Mouse (Mus musculus) heart, postnatal 0 days (tissue): ENCODE data around the gene Cyp2d11. TPM values are rescaled to one million over a fixed set of nuclear protein-coding genes. Genes with fewer than 3 reads are reported as not detected.

ENCODE experiments used
- ATAC-seq: fragments of 200-750 bp; cut with Nextera tagmentation; 2 replicates; pipeline ENCODE4 v1.8.0; 2017; ENCODE audit warnings: low read depth, moderate number of reproducible peaks, moderate library complexity; ENCODE audit not compliant: insufficient read depth
- DNase-seq: peaks from one replicate; pipeline ENCODE4 v3.0.0-alpha.2; 2016; ENCODE audit warnings: low spot score
- H3K27ac ChIP-seq: fragments of 300-500 bp; sonication (generic); 2 replicates; pipeline ENCODE4 v1.5.1; 2014; ENCODE audit warnings: low read depth, mild to moderate bottlenecking
- H3K27me3 ChIP-seq: fragments of 300-500 bp; sonication (generic); 2 replicates; pipeline ENCODE4 v1.6.1; 2014; ENCODE audit warnings: low read length, mixed read lengths; ENCODE audit not compliant: control insufficient read depth, insufficient read depth
- H3K36me3 ChIP-seq: fragments of 300-500 bp; sonication (generic); replicated peaks from 2 replicates; pipeline ENCODE4 v1.6.1; 2014; ENCODE audit warnings: low read length, mixed read lengths; ENCODE audit not compliant: control insufficient read depth, insufficient read depth
- H3K4me1 ChIP-seq: fragments of 300-500 bp; sonication (generic); 2 replicates; pipeline ENCODE4 v1.6.1; 2014; ENCODE audit warnings: antibody characterized with exemption; ENCODE audit not compliant: control insufficient read depth, insufficient read depth
- H3K4me2 ChIP-seq: fragments of 300-500 bp; sonication (generic); 2 replicates; pipeline ENCODE4 v1.6.1; 2014; ENCODE audit warnings: low read depth, mild to moderate bottlenecking, low read length, moderate library complexity
- H3K4me3 ChIP-seq: fragments of 300-500 bp; sonication (generic); 2 replicates; pipeline ENCODE4 v1.5.1; 2014; ENCODE audit warnings: low read depth, low read length
- H3K9ac ChIP-seq: fragments of 300-500 bp; sonication (generic); replicated peaks from 2 replicates; pipeline ENCODE4 v1.6.1; 2014; ENCODE audit warnings: low read depth, low read length, mixed read lengths
- H3K9me3 ChIP-seq: fragments of 300-500 bp; sonication (generic); replicated peaks from 2 replicates; pipeline ENCODE4 v1.6.1; 2016; ENCODE audit warnings: low read length; ENCODE audit not compliant: control insufficient read depth
- CTCF ChIP-seq: IDR thresholded peaks from 2 replicates; pipeline ENCODE4 v1.5.1; 2016; ENCODE audit warnings: antibody characterized with exemption, control low read depth, low read depth
- EP300 ChIP-seq: IDR thresholded peaks from 2 replicates; pipeline ENCODE4 v1.6.1; 2016; ENCODE audit warnings: antibody characterized with exemption, low read depth
- WGBS: fragments of 180-500 bp; shearing (Covaris S2); extraction: QIAGEN DNeasy Blood & Tissue Kit; methylation state at CpG from one replicate; pipeline ENCODE4 v1.1.7; 2014; 5-methylcytosine and 5-hydroxymethylcytosine counted together
- polyA plus RNA-seq: library from polyadenylated mRNA; unstranded; fragments of >200 nt; fragmentation: Nextera tagmentation; extraction: Ambion mirVana; gene quantifications from 2 replicates; pipeline ENCODE4 v1.2.1, GENCODE M21; 2015
- total RNA-seq: library from RNA; depleted of rRNA; stranded (reverse); fragments of >200 nt; gene quantifications from 2 replicates; pipeline ENCODE4 v1.2.3, GENCODE M21; 2014; ENCODE audit warnings: low replicate concordance

The Cyp2d11 gene
- total and polyA plus RNA-seq, 2 experiments from 2014 or later, result not detected

DNA sequence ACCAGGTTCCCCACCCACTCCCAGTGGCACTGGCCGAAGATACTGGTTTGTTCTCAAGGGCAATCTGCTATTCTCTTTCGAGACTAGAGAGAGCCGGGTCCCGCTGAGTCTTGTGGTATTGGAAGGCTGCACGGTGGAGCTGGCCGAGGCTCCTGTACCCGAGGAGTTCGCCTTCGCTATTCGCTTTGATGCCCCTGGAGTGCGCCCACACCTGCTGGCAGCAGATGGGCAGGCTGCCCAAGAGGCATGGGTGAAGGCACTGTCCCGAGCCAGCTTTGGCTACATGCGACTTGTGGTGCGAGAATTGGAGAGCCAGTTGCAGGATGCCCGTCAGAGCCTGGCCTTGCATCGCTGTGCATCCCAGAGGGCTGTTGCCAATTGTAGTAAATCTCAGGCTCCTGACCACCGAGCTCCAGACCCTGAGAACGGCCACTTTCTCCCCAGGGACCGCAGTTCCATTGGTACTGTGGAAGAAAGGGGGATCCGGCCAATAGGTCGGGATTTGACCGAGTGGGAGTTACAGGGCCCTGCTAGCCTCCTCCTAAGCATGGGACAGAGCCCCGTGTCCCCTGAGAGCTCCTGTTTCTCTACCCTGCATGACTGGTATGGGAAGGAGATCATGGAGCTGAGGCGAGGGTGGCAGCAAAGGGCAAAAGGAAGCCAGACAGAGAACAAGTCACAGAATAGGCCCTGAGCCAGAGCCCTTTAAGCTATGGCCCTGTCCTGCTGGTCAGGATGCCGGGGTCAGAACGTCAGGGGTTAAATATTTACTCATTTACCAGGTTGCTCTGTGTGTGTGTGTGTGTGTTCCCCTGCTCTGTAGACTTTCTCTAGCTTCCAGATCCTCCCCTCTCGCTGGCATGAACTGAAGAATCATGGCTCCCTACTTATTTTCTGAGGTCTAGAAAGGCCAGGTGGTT is 50.2 kb downstream of the Cyp2d11 start:
- DNase-seq (no peak), ATAC-seq (no peak)
- Histone ChIP-seq H3K9me3 (no peaks in the 10 kb centered on the region), H3K9ac (no peak overlapping the region), H3K27me3 (no peaks in the 10 kb centered on the region), H3K4me3 (no peak overlapping the region), H3K4me2 (no peak overlapping the region), H3K36me3 (peaks cover 10% of the 10 kb centered on the region), H3K27ac (no peak overlapping the region), H3K4me1 (peaks cover 25% of the 10 kb centered on the region)
- WGBS, result 89% methylated on average over 27 of the region's 27 CpGs
- TF ChIP-seq CTCF (no peak), EP300 (no peak)

DNA sequence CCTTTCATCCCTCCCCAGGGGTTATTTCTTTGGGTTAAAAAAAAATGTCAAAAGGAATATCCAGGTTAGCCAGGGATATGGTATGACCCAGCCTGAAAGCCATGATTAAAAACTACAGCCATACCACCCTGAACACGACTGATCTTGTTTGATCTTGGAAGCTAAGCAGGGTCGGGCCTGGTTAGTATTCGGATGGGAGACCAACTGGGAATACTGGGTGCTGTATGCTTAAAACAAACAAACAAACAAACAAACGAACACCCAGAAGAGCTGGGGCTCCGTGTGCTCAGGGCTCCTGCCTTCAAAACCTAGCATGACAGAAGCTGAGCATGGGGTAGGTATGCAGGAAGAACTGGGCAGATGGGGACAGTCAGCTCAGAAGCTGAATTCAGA is 51.3 kb downstream of the Cyp2d11 start:
- Histone ChIP-seq H3K27me3 (no peaks in the 10 kb centered on the region), H3K4me2 (no peak overlapping the region), H3K4me1 (peaks cover 33% of the 10 kb centered on the region), H3K36me3 (no peaks in the 10 kb centered on the region), H3K27ac (peak overlapping the region; percentile 77; the same call in 1 of the 2 replicates), H3K9me3 (no peaks in the 10 kb centered on the region), H3K9ac (no peak overlapping the region), H3K4me3 (no peak overlapping the region)
- 83% methylated on average over 5 of the region's 5 CpGs for WGBS
- TF ChIP-seq EP300, result no peak
- no peak for TF ChIP-seq CTCF
- ATAC-seq (no peak), DNase-seq (no peak)

- DNase-seq (peak; percentile 47), ATAC-seq (no peak)
- Histone ChIP-seq H3K27me3 (no peaks in the 10 kb centered on the region), H3K4me1 (peaks cover 31% of the 10 kb centered on the region), H3K36me3 (peaks cover under 1% of the 10 kb centered on the region; the same call in 1 of the 2 replicates), H3K4me2 (peak overlapping the region; percentile 69), H3K9ac (peak overlapping the region; percentile 73; the same call in 1 of the 2 replicates), H3K27ac (peak overlapping the region; percentile 77), H3K9me3 (no peaks in the 10 kb centered on the region), H3K4me3 (peak overlapping the region; percentile 48)
- TF ChIP-seq EP300 (no peak), CTCF (no peak)
- WGBS, result 32% methylated on average over 15 of the region's 15 CpGs
These were observed 51.9 kb downstream of the Cyp2d11 start for GRCm38 (mm10) chr15:82341675-82342542.

GRCm38 (mm10) chr15:82341036-82341501 is 52.8 kb downstream of the Cyp2d11 start:
- Histone ChIP-seq H3K36me3 (peaks cover 9% of the 10 kb centered on the region), H3K27me3 (no peaks in the 10 kb centered on the region), H3K4me1 (peaks cover 29% of the 10 kb centered on the region), H3K27ac (peak overlapping the region; percentile 77), H3K4me2 (peak overlapping the region; percentile 69), H3K9me3 (no peaks in the 10 kb centered on the region), H3K9ac (peak overlapping the region; percentile 73), H3K4me3 (peak overlapping the region; percentile 48)
- no peak for ATAC-seq
- TF ChIP-seq EP300, result 0 out of 2 replicates have a peak, but pooled peaks have one; percentile 8
- TF ChIP-seq CTCF, result no peak
- 2% methylated on average over 29 of the region's 40 CpGs for WGBS
- DNase-seq, result peak; percentile 40

- TF ChIP-seq CTCF (no peak), EP300 (no peak)
- peak overlapping the region; percentile 77 for H3K27ac ChIP-seq
- peak overlapping the region; percentile 48 for H3K4me3 ChIP-seq
- H3K27me3 ChIP-seq, result no peaks in the 10 kb centered on the region
- peaks cover 29% of the 10 kb centered on the region for H3K4me1 ChIP-seq
- no peaks in the 10 kb centered on the region for H3K9me3 ChIP-seq
- WGBS, result 39% methylated on average over 21 of the region's 21 CpGs
- peak overlapping the region; percentile 69 for H3K4me2 ChIP-seq
- ATAC-seq (no peak), DNase-seq (no peak)
- peak overlapping the region; percentile 73 for H3K9ac ChIP-seq
- peaks cover 15% of the 10 kb centered on the region for H3K36me3 ChIP-seq
These were observed 53.3 kb downstream of the Cyp2d11 start for GRCm38 (mm10) chr15:82340414-82341035.
